Mouse (Mus musculus): ENCODE measurements around the gene Mob3b. TPM values are rescaled to one million over a fixed set of nuclear protein-coding genes. Genes with fewer than 3 reads are reported as not detected.
A peak's percentile ranks its signal among the peaks of the same experiment; 100 is the strongest.

Mob3b gene
- polyA plus RNA-seq, 1 experiment from 2014 or later: 14.9 TPM

DNA sequence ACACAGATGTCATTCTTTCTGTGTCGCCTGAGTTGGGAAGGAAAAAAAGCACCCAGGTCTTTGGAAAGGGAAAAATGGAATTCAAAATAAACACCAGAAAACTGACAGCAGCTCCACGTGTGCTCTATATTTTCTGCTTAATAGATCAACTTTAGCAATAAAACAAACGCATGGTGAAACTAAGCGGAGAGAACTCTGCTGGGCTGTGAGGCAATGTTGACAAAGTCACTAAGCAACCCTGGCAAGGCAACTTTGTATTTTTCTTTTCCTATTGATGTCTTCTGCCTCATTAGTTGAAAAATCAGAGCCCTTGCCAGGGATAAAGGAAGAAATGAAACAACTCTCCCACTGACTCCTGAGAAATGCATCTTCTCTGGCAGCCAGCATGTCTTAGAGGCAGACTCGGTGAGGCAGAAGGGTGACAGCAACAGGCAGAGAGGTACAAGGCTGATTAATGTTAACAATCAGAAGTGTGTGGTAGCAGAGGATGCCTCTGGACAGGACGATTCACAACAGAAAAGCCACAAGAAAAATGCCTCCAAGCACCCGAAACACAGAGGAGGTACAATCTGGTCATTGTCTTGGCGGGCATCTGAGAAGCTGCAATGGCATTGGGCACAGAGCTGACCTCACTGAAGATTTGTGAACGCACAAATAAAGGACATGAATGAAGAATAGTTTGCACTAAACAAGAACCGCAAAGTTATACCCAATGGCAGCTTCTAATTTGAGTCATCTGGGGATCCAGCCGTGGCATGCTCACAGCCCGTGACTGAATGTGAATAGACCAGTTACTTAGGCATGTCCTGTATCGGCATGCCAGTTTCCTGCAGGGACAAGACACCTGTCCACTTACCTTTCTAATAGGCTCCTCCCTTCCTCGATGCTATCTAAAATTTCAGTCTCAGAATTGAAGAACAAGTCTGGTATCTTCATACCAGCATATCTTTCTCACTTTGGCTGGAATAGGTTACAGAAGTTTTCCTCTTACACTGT lies 67.7 kb downstream of the Mob3b start:
- Histone ChIP-seq H3K9ac (no peak overlapping the region), H3K9me3 (ENCODE audit: low read depth, low read length) (no peaks in the 10 kb centered on the region), H3K4me2 (no peak overlapping the region), H3K4me1 (ENCODE audit: insufficient read depth) (peaks cover 3% of the 10 kb centered on the region; the same call in 1 of the 2 replicates), H3K36me3 (ENCODE audit: insufficient read depth) (no peaks in the 10 kb centered on the region), H3K27me3 (ENCODE audit: insufficient read depth, low read length) (no peaks in the 10 kb centered on the region), H3K4me3 (ENCODE audit: low read depth, low read length) (no peak overlapping the region), H3K27ac (ENCODE audit: low read depth) (no peak overlapping the region)
- ATAC-seq (ENCODE audit: insufficient read depth) (peak; percentile 47; the same call in 1 of the 2 replicates), DNase-seq (peak; percentile 72)
- no peak for TF ChIP-seq CTCF (IDR thresholded peaks at IDR 0.05; ENCODE audit: low read depth)
- WGBS: 62% methylated on average over 14 of the region's 14 CpGs

DNA sequence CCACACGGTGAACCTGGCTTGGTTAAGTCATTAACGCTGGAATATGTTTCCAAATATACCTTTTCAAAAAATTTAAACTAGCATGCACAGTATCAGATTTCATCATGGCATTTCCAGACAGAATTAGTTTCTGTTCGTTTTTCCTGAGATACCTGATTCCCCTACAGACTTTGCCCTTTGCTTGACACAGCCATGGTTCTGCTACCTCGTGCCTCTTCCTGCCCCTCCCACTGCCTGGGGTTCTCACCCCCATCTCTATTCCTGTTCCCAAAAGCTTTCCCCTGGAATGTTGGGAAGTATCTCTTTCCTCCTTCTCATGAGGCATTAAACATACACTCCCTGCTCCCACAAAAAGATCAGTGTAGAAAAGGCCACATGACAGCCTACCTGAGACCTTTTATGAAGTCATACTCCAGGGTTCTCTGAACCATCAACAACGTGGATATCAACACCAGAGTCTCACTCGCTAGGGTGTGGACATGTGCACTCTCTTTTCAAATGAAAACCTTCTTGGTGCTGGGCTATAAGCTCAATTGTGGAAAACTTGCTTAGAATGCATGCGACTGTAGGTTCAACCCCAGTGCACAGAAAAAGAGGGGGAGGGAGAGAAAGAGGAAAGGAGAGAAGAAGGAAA lies 71.1 kb downstream of the Mob3b start:
- Histone ChIP-seq H3K27me3 (ENCODE audit: insufficient read depth, low read length) (no peaks in the 10 kb centered on the region), H3K4me1 (ENCODE audit: insufficient read depth) (peaks cover 3% of the 10 kb centered on the region; the same call in 1 of the 2 replicates), H3K36me3 (ENCODE audit: insufficient read depth) (no peaks in the 10 kb centered on the region), H3K9ac (no peak overlapping the region), H3K9me3 (ENCODE audit: low read depth, low read length) (no peaks in the 10 kb centered on the region), H3K27ac (ENCODE audit: low read depth) (no peak overlapping the region), H3K4me3 (ENCODE audit: low read depth, low read length) (no peak overlapping the region), H3K4me2 (no peak overlapping the region)
- ATAC-seq (ENCODE audit: insufficient read depth) (no peak), DNase-seq (no peak)
- TF ChIP-seq CTCF (IDR thresholded peaks at IDR 0.05; ENCODE audit: low read depth): no peak
- WGBS: 63% methylated on average over 7 of the region's 7 CpGs

DNA sequence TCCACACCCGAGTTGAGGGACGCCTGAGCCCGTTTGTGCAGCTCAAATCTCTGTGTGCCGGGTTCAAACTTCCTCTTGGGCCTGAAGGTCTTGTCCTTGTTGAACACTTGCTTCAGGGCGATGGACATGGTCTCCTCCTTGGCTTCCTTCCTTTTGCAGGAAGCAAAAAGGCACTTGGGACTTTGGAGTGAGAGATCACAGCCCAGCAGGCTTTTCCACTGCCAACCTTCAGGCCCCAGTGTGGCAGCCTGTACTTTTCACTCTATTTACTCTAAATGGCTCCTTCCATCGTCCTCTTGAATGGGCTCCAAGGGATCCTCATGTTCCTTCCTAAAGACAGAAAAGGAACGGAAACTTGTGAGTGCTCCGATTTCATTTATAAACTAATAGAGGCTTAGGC lies 73.2 kb downstream of the Mob3b start:
- Histone ChIP-seq H3K4me1 (ENCODE audit: insufficient read depth) (no peaks in the 10 kb centered on the region; the same call in 1 of the 2 replicates), H3K27ac (ENCODE audit: low read depth) (no peak overlapping the region), H3K4me3 (ENCODE audit: low read depth, low read length) (no peak overlapping the region), H3K9me3 (ENCODE audit: low read depth, low read length) (no peaks in the 10 kb centered on the region), H3K9ac (no peak overlapping the region), H3K27me3 (ENCODE audit: insufficient read depth, low read length) (no peaks in the 10 kb centered on the region), H3K36me3 (ENCODE audit: insufficient read depth) (no peaks in the 10 kb centered on the region), H3K4me2 (no peak overlapping the region)
- WGBS: 88% methylated on average over 8 of the region's 8 CpGs
- no peak for ATAC-seq (ENCODE audit: insufficient read depth)
- TF ChIP-seq CTCF (IDR thresholded peaks at IDR 0.05; ENCODE audit: low read depth): no peak
- DNase-seq: no peak

DNA sequence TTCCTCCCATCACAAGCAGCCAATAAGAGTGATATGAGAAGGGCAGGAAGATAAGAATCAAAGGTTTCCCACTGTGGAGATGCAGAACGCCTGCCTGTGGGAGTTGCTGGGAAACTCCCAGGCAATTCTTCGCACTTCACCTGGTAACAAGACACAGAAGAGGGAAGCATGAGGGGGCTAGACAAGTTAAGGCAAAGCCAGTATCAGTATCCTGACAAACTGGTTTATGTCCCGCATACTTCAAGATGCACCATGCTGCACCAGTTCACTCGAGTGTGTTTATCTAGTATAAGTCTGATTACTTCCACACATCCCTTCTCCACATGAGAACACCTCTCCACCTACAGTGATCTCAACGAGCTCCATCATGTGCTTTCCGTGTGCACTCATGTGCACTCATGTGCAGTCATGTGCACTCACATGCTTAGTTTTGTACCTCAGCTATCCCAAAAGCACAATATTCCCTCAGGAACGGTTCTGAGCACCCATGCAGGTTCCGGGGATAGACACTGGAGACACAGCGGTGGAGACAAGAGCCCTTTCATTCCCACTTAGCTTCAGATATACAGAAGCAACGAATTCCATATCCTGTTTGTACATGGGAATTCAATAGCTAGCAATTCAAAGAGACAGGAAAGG lies 74.7 kb downstream of the Mob3b start:
- H3K36me3 ChIP-seq (ENCODE audit: insufficient read depth): no peaks in the 10 kb centered on the region
- DNase-seq: no peak
- TF ChIP-seq CTCF (IDR thresholded peaks at IDR 0.05; ENCODE audit: low read depth): no peak
- H3K4me1 ChIP-seq (ENCODE audit: insufficient read depth): no peaks in the 10 kb centered on the region
- WGBS: 64% methylated on average over 10 of the region's 10 CpGs
- no peak overlapping the region for H3K27ac ChIP-seq (ENCODE audit: low read depth)
- ATAC-seq (ENCODE audit: insufficient read depth): no peak
- no peak overlapping the region for H3K4me3 ChIP-seq (ENCODE audit: low read depth, low read length)
- no peaks in the 10 kb centered on the region for H3K9me3 ChIP-seq (ENCODE audit: low read depth, low read length)
- H3K4me2 ChIP-seq: no peak overlapping the region
- no peaks in the 10 kb centered on the region for H3K27me3 ChIP-seq (ENCODE audit: insufficient read depth, low read length)
- no peak overlapping the region for H3K9ac ChIP-seq

DNA sequence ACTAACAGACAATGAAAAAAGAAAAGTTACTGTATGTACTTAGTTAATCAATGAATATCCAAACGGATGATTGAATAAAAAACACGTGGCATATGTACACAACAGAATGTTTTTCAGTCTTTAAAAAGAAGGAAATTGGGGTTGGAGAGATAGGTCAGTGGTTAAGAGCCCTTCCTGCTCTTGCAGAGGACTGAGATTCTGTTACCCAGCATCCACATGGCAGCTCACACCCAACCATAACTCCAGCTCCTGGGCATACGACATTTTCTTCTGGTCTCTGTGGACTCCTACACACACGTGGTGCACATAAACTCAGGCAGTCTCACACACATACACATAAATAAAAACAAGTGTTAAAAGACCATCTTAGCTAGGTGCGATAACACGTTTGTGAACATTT lies 77.0 kb downstream of the Mob3b start:
- Histone ChIP-seq H3K4me2 (no peak overlapping the region), H3K4me1 (ENCODE audit: insufficient read depth) (no peaks in the 10 kb centered on the region), H3K9ac (no peak overlapping the region), H3K27me3 (ENCODE audit: insufficient read depth, low read length) (no peaks in the 10 kb centered on the region), H3K4me3 (ENCODE audit: low read depth, low read length) (no peak overlapping the region), H3K9me3 (ENCODE audit: low read depth, low read length) (no peaks in the 10 kb centered on the region), H3K36me3 (ENCODE audit: insufficient read depth) (no peaks in the 10 kb centered on the region), H3K27ac (ENCODE audit: low read depth) (no peak overlapping the region)
- no peak for TF ChIP-seq CTCF (IDR thresholded peaks at IDR 0.05; ENCODE audit: low read depth)
- ATAC-seq (ENCODE audit: insufficient read depth) (no peak), DNase-seq (no peak)
- WGBS: 82% methylated on average over 6 of the region's 6 CpGs

DNA sequence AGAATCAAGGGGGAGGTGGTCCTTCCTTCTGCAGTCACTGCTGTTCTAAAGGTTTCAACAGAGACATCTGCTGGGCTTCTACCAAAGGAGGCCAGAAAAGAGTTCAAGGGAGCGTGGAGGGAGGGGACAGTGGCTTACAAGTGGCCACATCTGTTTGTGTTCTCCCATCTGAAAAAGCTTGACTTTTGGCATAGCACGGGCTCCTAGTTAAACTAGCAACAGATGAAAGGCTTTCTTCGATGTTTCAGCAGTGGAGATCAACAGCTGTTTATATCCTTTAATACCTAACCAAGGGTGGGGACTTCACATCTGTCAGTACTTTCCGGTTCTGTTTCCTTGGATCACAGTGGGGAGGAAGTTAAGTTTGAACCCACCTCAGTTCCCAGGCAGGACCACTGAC lies 88.5 kb downstream of the Mob3b start:
- no peak overlapping the region for H3K9ac ChIP-seq
- DNase-seq: peak; percentile 71
- H3K36me3 ChIP-seq (ENCODE audit: insufficient read depth): no peaks in the 10 kb centered on the region
- no peak for TF ChIP-seq CTCF (IDR thresholded peaks at IDR 0.05; ENCODE audit: low read depth)
- 27% methylated on average over 4 of the region's 4 CpGs for WGBS
- H3K4me3 ChIP-seq (ENCODE audit: low read depth, low read length): no peak overlapping the region
- peak overlapping the region; percentile 64 for H3K27ac ChIP-seq (ENCODE audit: low read depth)
- no peaks in the 10 kb centered on the region for H3K27me3 ChIP-seq (ENCODE audit: insufficient read depth, low read length)
- no peak overlapping the region for H3K4me2 ChIP-seq
- H3K9me3 ChIP-seq (ENCODE audit: low read depth, low read length): no peaks in the 10 kb centered on the region
- peaks cover 12% of the 10 kb centered on the region for H3K4me1 ChIP-seq (ENCODE audit: insufficient read depth)
- ATAC-seq (ENCODE audit: insufficient read depth): peak; percentile 48; the same call in 1 of the 2 replicates

DNA sequence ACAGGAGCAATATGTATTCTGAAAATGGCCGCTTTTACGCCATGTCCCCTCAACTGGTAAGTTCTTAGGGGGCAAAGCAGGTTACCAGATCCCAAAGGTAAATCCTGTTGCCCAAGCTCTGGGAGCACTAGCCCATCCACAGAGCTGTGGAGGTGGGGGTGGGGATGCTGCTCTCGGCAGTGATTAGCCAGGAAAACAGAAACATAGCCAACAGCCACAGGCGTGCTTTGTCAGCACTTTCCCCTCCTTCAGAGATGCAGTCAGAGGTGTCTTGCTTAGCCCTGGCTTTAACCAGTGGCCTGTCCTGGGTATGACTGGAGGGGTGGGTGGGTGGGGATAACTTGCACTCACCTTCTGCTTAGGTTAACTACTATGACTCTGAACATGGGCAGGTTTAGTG lies 91.1 kb downstream of the Mob3b start:
- Histone ChIP-seq H3K4me1 (ENCODE audit: insufficient read depth) (peaks cover 12% of the 10 kb centered on the region), H3K4me2 (no peak overlapping the region), H3K36me3 (ENCODE audit: insufficient read depth) (no peaks in the 10 kb centered on the region), H3K9ac (no peak overlapping the region), H3K4me3 (ENCODE audit: low read depth, low read length) (no peak overlapping the region), H3K27me3 (ENCODE audit: insufficient read depth, low read length) (no peaks in the 10 kb centered on the region), H3K9me3 (ENCODE audit: low read depth, low read length) (no peaks in the 10 kb centered on the region), H3K27ac (ENCODE audit: low read depth) (no peak overlapping the region)
- ATAC-seq (ENCODE audit: insufficient read depth): no peak
- WGBS: 75% methylated on average over 4 of the region's 4 CpGs
- DNase-seq: no peak
- no peak for TF ChIP-seq CTCF (IDR thresholded peaks at IDR 0.05; ENCODE audit: low read depth)
